Mouse (Mus musculus) frontal cortex, postnatal 25 days (tissue): ENCODE results near the gene Wdr49.
"Not testable (repeated sequence)": the region's sequence is repeated elsewhere in the genome, so short reads cannot be mapped to it uniquely, and the experiment has no call there.

ENCODE experiments used
- DNase-seq, 2 experiments: peaks; one replicate each; pipeline ENCODE4 v3.0.0; 2022; ENCODE audit warnings: low spot score in 2 of 2

Wdr49 gene

DNA sequence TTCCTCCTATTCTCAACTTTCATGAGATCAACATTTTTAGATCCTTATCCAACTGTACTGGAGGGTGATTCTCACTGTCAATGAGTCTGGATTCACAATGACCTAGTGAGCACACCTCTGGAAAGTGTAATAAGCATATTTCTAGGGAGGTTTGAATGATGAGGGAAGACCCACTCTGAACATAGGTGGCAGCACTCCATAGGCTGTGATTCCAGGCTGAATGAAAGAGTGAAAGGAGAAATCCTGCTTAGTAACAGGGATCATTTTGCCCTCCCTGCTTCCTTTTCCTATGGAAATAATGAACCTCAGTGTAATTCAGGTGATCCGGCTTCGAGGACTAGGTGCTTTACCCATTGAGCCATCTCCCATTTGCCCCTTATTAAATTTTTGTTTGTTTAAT, 180.9 kb downstream of the Wdr49 start:
- no peak for DNase-seq

DNA sequence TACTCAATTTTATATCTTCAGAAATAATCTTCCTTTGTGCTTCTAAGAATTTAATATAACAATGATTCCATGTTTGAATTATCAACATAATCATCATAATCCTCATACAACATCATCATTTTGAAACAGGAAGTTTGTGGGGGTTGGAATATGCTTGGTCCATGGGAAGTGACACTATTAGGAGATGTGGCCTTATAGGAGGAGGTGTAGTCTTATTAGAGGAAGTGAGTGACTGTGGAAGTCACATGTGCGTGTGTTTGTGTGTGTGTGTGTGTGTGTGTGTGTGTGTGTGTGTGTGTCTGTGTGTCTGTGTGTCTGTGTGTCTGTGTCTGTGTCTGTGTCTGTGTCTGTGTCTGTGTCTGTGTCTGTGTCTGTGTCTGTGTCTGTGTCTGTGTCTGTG, 182.5 kb downstream of the Wdr49 start:
- not testable (repeated sequence) for DNase-seq

DNA sequence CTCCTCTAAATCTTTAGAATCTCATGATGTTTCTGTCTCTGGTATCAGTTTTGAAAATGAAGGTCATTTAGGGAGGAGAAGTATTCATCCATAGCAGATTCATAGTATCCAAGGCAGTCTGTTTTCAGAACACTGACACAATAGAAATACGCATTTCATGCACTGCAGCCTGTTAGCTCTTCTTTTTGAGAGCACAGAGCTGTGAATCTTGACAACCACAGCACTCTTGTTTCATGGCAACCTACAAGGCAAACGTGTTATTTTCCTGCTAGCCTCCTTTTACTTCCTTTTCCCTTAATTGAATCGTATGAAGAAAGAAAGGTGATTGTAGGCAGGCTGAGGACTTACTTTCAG, 184.2 kb downstream of the Wdr49 start:
- DNase-seq = no peak

DNA sequence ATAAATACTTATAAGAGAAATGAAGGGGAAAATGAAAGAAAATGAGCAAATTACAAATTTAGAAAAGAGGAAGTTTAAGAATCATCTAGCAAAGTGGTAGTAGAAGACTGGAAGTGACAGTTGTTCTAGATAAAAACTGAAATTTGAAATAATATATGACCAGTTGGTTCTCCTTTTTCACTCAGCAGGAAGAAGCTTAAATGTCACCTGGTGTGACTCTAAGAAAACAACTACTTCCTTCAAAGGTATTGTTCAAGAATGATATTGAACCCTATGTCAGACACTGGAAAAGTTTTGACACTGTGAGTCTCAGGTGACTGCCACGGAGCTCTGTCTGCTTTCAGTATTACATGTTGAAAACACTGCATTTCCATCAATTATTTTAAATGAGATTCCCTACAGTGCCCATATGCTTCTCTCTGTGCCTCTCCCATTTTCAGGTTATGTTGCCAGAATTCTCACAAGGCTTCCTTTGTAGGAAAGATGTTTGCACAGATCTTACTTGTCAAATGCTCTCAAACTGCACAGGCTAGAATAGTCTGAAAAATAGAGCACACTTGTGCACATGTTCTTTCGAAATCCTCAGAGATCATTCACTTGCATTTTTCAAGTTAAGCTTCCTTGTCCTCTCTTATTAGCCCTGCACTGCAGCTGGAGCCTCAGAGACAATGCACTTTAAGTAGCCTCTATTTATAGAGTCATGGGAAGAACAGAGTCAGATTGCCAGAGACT, 184.8 kb downstream of the Wdr49 start:
- no peak for DNase-seq

DNA sequence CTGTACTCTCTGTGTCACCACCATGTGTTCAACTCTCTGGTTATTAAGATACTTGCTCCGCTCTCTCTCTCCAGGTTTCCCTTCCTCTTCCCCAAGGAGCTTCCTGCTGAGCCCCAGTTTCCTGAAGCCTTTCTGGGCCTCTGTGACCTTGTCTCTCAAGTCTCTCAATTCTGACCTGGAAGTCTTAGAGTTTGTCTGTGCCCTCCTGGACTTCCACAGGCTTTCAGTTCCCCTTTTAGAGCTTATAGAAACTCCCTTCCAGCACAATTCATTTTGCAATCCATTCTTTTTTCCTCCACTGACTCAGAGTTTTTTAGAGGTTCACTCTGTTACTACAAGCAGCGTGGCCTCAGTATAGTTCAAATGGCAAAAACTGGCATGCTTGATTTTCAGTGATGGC, 188.7 kb downstream of the Wdr49 start:
- no peak for DNase-seq

DNA sequence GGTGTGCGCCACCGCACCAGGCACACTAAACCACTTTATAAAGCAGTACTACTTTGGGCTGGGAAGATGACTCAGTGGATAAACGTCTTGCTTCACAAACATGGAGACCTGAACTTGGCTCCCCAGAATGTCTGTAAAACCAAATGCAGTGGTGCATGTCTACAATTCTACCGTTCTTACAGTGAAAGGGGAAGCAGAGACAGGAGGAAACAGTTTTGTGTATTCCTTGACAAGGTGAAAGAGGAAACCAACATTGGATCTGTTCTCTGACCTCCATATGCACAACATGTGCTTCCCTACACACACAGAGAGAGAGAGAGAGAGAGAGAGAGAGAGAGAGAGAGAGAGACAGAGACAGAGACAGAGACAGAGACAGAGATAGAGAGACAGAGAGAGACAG, 204.5 kb downstream of the Wdr49 start:
- no peak for DNase-seq

DNA sequence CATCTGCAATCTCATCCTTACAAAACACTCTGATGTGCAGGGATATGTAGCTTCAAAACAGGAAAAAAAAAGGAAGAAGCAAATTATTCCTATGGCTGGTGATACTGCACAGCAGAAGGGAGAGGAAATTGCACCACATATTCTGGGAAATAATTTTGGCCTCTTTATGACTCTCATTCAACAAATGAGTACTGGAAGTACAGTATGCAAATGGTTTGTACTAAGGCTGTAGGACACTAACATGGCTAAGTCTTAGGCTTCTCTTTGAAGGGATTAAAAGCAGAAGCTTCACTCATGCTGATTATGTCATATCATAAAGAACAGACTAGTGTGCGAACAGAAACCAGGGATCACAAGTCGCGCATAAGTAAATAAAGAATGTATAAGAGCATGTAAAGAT, 205.4 kb downstream of the Wdr49 start:
- DNase-seq = no peak

DNA sequence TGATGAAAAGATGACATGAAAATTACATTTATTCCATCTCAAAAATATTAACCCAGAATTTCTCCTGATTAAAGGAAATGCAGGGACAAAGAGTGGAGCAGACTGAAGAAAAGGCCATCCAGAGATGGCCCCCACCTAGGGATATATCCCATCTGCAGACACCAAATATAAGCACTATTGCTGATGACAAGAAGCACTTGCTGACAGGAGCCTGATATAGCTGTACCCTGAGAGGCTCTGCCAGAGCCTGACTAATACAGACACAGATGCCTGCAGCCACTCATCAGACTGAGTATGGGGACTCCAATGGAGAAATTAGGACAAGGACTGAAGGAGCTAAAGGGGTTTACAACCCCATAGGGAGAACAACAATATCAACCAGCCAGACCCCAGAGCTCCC, 206.8 kb downstream of the Wdr49 start:
- DNase-seq = no peak

DNA sequence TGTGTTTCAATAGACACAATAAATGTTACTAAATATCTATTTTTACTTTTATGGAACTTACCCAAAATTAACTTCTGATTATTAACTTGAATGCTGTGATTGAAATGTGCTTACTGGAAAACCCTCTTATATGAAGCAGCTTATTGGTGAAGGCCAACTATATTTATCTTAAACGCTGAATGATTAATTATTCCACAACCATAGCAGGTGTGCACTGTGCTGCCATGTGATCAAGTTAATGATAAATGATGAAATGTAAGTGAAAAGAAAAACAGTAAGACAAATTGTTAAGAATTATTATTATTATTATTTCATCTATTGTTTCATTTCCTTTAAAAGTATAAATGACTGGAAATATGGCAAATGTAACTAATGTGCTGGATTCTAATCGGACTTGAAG, 212.0 kb downstream of the Wdr49 start, which contains the start of gene Serpini2:
Gene Serpini2 (minus strand): TSS at position 101 of the 400 bp plus-strand sequence.
- DNase-seq = no peak

DNA sequence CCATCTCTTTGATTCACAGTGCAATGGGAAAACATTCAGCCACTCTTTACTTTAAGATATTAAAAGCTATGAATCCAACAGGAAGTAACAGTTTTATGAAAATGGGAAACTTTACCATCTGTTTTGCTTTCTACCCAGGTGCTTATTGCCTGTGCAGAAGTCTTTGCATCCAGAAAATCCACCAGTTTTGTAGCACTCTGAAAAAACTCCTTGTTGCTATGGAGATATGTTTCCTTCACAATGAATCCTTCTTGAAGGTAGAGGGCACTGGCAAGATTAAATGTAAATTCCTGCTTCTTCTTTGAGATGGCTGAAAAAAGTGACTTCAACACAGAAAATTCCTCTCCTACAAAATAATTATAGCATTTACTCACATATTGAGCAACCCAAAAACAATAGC, 222.6 kb downstream of the Wdr49 start:
- no peak for DNase-seq
